Mouse (Mus musculus) T-helper 17 cell (primary cell): Measurements from ENCODE around the gene Slc22a21.
"Not testable (repeated sequence)": the region's sequence is repeated elsewhere in the genome, so short reads cannot be mapped to it uniquely, and the experiment has no call there.

Experiments used
- in situ Hi-C, 2 experiments: fragments of 300-600 bp; cut with MboI, MseI; formaldehyde crosslinking; loops; 1 replicate in 1 of 2; 2 replicates in 1 of 2; pipeline ENCODE4 v1.15.1; 2025; ENCODE audit warnings: high pct_unique_total_duplicates in 2 of 2

Gene Slc22a21

GRCm38 (mm10) chr11:54002147-54002760, 22.1 kb upstream of the Slc22a21 start:
- in situ Hi-C loops: loop anchor here (5.0 kb wide), 2 partner anchors 55 to 250 kb away; no protein-coding TSS in a partner anchor

- in situ Hi-C loops: loop anchor here in 1 of 2 experiments (5.0 kb wide), 1 partner anchor 255 kb away; no protein-coding TSS in a partner anchor
These were observed 17.5 kb upstream of the Slc22a21 start for GRCm38 (mm10) chr11:53997661-53998060.

GRCm38 (mm10) chr11:53992264-53992663, 12.1 kb upstream of the Slc22a21 start:
- in situ Hi-C loops: loop anchor here in 1 of 2 experiments (5.0 kb wide), 1 partner anchor 60 kb away; no protein-coding TSS in a partner anchor

- in situ Hi-C loops: loop anchor here in 1 of 2 experiments (5.0 kb wide), 1 partner anchor 57 kb away; no protein-coding TSS in a partner anchor
These were observed 9.1 kb upstream of the Slc22a21 start for GRCm38 (mm10) chr11:53989232-53989631.

GRCm38 (mm10) chr11:53988081-53988480, 7.9 kb upstream of the Slc22a21 start:
- in situ Hi-C loops: loop anchor here in 1 of 2 experiments (5.0 kb wide), 1 partner anchor 56 kb away; no protein-coding TSS in a partner anchor

- in situ Hi-C loops: no loop called here
These were observed 1.3 kb upstream of the Slc22a21 start for GRCm38 (mm10) chr11:53981396-53981795.

GRCm38 (mm10) chr11:53979456-53979787, 710 bp downstream of the Slc22a21 start:
- in situ Hi-C loops: not testable (repeated sequence)

- in situ Hi-C loops: no loop called here
These were observed 2.5 kb downstream of the Slc22a21 start for GRCm38 (mm10) chr11:53977672-53978071.

- in situ Hi-C loops: no loop called here
These were observed 4.6 kb downstream of the Slc22a21 start for GRCm38 (mm10) chr11:53975559-53975958.

- in situ Hi-C loops: no loop called here
These were observed 21.1 kb downstream of the Slc22a21 start for GRCm38 (mm10) chr11:53958984-53959383.

- in situ Hi-C loops: not testable (repeated sequence)
These were observed 22.0 kb downstream of the Slc22a21 start for GRCm38 (mm10) chr11:53958176-53958575.

GRCm38 (mm10) chr11:53956636-53957035, 23.5 kb downstream of the Slc22a21 start:
- in situ Hi-C loops: no loop called here

GRCm38 (mm10) chr11:53954653-53955052, 25.5 kb downstream of the Slc22a21 start:
- in situ Hi-C loops: no loop called here

- in situ Hi-C loops: not testable (repeated sequence)
These were observed 30.0 kb downstream of the Slc22a21 start for GRCm38 (mm10) chr11:53950133-53950532.

GRCm38 (mm10) chr11:53931944-53932318, 48.2 kb downstream of the Slc22a21 start:
- in situ Hi-C loops: loop anchor here (5.0 kb wide), 2 partner anchors 55 to 60 kb away; no protein-coding TSS in a partner anchor

- in situ Hi-C loops: loop anchor here (5.0 kb wide), 2 partner anchors 56 to 61 kb away; no protein-coding TSS in a partner anchor
These were observed 48.8 kb downstream of the Slc22a21 start for GRCm38 (mm10) chr11:53931091-53931943.

GRCm38 (mm10) chr11:53929741-53930140, 50.4 kb downstream of the Slc22a21 start:
- in situ Hi-C loops: loop anchor here (5.0 kb wide), 2 partner anchors 58 to 63 kb away; no protein-coding TSS in a partner anchor

- in situ Hi-C loops: no loop called here
These were observed 51.5 kb downstream of the Slc22a21 start for GRCm38 (mm10) chr11:53928585-53928984.

GRCm38 (mm10) chr11:53926303-53926702, 53.8 kb downstream of the Slc22a21 start:
- in situ Hi-C loops: no loop called here

GRCm38 (mm10) chr11:53918851-53919250, 61.3 kb downstream of the Slc22a21 start:
- in situ Hi-C loops: no loop called here

GRCm38 (mm10) chr11:53911011-53911410, 69.1 kb downstream of the Slc22a21 start:
- in situ Hi-C loops: no loop called here

GRCm38 (mm10) chr11:53908686-53909085, 71.4 kb downstream of the Slc22a21 start:
- in situ Hi-C loops: no loop called here
